Mouse (Mus musculus): ENCODE data around the gene Mpzl3.
"Not testable (repeated sequence)": the region's sequence is repeated elsewhere in the genome, so short reads cannot be mapped to it uniquely, and the experiment has no call there.

Gene Mpzl3

GRCm38 (mm10) chr9:45055082-45055713, at the start of gene Mpzl3:
Gene Mpzl3, plus strand, starts transcription at chr9:45055186.
- in situ Hi-C loops (cut with MboI; ENCODE audit: low sequenced_read_pairs), result no loop called here

GRCm38 (mm10) chr9:45007404-45007803, 47.6 kb upstream of the Mpzl3 start:
- in situ Hi-C loops (cut with MboI; ENCODE audit: low sequenced_read_pairs), result no loop called here

DNA sequence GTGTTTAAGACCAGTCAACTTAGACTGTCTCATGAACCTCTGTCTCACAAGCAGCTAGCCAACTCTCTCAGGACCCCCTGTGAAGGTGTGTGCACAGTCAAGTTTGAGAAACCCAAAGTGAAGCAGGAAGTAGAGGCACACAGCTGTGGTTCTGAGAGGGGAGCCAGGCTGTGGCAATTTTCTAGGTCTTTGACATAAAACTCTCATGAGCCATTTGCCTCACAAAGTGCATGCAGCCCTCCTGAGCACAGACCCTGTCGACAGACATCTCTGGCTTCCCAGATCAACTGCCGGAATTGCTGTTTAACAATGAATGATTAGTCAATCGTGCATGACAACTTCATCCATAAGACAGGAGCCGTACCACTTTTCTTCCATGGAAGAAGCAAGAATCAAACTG, 46.6 kb upstream of the Mpzl3 start:
- in situ Hi-C loops (cut with MboI; ENCODE audit: low sequenced_read_pairs), result no loop called here

- in situ Hi-C loops (cut with MboI; ENCODE audit: low sequenced_read_pairs), result no loop called here
Measured at GRCm38 (mm10) chr9:45009180-45010078, 45.6 kb upstream of the Mpzl3 start, which contains the start of gene Cd3e. Gene Cd3e, minus strand, starts transcription at chr9:45009627.

- in situ Hi-C loops (cut with MboI; ENCODE audit: low sequenced_read_pairs), result no loop called here
Measured at GRCm38 (mm10) chr9:45010461-45010860, 44.5 kb upstream of the Mpzl3 start.

DNA sequence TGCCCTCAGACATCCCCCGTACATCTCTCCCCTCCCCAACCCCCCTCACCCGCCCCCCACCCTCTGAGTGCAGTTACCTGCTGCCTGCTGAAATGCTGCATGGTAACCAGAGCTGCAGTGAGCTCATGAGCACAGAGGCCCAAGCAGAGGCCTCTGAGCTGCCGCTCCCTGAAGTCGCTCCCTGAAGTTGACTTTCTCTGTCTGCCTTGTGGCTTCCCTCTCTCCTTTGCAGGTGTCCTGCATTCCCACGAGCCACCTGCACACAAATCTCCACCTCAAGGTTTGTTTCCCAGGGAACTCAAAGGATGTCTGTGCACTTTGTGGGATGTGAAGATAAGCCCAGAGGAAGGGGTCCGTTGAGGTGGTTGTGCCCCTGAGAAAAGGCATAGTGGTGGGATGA, 43.7 kb upstream of the Mpzl3 start:
- in situ Hi-C loops (cut with MboI; ENCODE audit: low sequenced_read_pairs), result no loop called here

GRCm38 (mm10) chr9:45014879-45015278, 40.1 kb upstream of the Mpzl3 start:
- in situ Hi-C loops (cut with MboI; ENCODE audit: low sequenced_read_pairs), result no loop called here

DNA sequence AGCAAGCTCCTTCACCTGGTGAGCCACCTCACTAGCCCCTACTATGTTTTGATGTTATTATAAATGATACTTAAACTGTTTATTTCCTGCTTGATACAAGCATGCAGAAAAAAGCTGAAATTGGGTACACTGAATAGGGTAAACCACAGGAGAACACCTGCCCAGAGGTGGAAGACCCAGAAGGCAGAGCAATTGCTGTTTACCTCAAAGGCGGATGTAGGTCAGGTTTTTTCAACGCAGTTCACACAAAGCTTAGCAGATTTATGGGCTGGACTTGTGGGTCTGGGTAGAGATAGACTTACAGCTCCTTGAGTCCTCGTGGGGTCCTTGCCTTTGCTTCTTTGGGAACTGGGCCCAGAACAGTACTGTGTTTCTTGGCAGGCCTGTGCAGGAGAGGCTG, 39.1 kb upstream of the Mpzl3 start:
- in situ Hi-C loops (cut with MboI; ENCODE audit: low sequenced_read_pairs), result no loop called here

DNA sequence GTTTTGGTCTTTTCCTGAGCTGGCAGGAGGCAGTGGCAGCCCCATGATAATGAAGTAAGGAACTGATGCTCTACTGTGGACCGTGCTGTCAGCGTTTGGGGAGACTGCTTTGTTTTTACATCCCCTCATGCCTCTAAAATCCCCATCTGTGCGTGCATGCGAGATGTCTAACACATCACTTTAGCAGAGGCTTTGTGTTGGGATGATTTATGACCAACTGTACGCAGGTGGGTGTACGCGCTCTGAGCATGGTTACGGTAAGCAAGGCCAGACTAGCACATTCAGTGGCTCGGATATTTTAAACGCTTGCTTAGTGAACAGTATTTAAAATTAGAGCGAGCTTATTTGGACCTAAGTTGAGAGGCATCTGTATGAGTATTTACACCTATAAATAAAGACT, 37.0 kb upstream of the Mpzl3 start:
- in situ Hi-C loops (cut with MboI; ENCODE audit: low sequenced_read_pairs), result no loop called here

DNA sequence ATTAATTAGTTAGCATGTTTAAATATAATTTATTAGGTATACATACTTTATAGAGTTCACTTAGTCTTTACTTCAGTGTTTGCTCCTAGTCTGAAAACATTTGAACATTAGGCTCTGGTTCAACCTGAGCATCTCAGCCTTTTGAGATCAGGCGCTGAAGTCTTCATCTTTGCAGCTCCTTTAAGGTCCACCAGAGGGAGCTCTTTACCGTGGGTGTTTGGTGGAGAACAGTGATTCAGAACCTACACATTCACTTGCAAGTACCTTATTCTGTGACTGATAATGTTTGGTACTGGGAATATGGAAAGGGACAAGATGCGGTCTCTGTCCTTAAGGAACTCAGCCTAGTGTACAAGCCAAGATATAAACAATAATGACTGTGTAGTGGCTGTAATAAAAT, 32.2 kb upstream of the Mpzl3 start:
- in situ Hi-C loops (cut with MboI; ENCODE audit: low sequenced_read_pairs), result loop anchor here (10.0 kb wide), 1 partner anchor 122 kb away; no protein-coding TSS in a partner anchor

DNA sequence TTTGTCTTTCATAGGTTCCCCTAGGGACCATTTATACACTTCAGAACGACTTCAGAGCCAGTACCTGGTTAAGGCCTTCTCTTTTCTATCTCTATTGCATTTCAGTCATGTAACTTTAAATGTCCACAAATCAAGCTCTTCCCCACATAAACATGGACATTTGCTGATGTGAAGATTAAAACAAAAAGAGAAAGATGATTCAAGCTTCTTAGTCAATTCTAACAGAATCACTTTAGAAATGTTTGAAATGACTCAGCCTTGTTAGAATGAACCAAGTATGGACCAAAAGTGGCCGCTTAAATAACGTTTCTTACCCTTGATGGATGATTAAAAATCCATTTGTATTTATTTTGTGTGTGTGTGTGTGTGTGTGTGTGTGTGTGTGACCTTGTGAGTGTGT, 31.3 kb upstream of the Mpzl3 start:
- in situ Hi-C loops (cut with MboI; ENCODE audit: low sequenced_read_pairs), result loop anchor here (10.0 kb wide), 1 partner anchor 121 kb away; no protein-coding TSS in a partner anchor

GRCm38 (mm10) chr9:45024187-45024586, 30.8 kb upstream of the Mpzl3 start:
- in situ Hi-C loops (cut with MboI; ENCODE audit: low sequenced_read_pairs), result loop anchor here (10.0 kb wide), 1 partner anchor 121 kb away; no protein-coding TSS in a partner anchor

- in situ Hi-C loops (cut with MboI; ENCODE audit: low sequenced_read_pairs), result loop anchor here (10.0 kb wide), 1 partner anchor 117 kb away; no protein-coding TSS in a partner anchor
Measured at GRCm38 (mm10) chr9:45027376-45027775, 27.6 kb upstream of the Mpzl3 start.

DNA sequence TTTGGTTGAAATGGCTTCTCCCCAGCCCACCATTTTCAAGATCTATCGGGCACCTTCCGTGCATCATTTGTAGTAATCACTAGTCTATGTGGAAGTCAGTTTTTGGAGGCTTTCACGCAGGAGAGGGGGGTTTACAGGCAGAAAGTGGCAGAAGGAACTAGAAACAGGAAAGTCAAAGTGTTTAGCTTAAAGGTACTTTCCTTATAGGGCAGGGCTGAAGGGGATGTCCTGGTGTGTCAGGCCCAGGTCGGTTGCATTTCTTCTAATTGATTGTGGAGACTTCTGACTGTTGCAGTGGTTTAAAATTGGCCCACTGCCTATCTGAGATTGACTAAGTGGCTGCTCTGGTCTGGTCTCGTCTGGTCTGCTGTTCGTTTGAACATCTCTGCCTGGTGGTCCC, 24.6 kb upstream of the Mpzl3 start:
- in situ Hi-C loops (cut with MboI; ENCODE audit: low sequenced_read_pairs), result no loop called here

- in situ Hi-C loops (cut with MboI; ENCODE audit: low sequenced_read_pairs), result no loop called here
Measured at GRCm38 (mm10) chr9:45032261-45032660, 22.7 kb upstream of the Mpzl3 start.

GRCm38 (mm10) chr9:45034526-45034925, 20.5 kb upstream of the Mpzl3 start:
- in situ Hi-C loops (cut with MboI; ENCODE audit: low sequenced_read_pairs), result no loop called here

DNA sequence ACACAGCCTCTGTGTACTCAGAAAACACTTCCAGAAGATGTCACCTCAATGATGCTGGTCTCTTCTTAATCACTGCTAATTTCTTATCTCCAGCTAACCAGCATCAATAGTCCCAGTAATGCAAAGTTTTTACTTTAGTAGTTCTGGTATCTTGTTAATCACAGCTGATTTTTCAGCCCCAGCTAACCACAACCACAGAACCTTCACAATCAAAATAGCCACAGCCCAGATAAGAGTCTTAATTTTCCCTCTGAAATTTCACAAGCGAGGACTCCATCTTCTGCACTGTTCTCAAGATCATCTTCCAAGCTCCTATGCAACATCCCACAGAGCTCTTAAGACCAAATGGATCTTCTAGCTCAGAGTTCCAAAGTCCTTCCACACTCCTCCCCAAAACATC, 17.2 kb upstream of the Mpzl3 start:
- in situ Hi-C loops (cut with MboI; ENCODE audit: low sequenced_read_pairs), result not testable (repeated sequence)

DNA sequence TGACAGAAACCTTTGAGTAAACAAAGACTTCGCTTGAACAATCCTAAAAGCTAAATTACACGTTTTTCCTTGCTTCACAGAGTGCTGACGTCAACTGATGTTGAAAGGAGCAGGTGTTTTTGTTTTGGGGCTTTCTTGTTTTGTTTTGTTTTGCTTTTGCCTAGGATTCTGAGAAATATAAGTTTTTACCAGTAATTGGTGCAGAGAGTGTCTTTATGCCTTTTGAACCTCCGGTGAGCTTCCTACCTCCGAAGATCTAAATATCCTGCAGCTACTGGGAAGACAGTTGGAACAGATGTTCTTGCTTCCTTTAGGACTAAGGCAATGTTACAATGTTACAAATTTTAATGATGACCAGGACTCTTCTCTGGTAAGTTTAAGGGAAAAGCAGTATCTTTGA, 15.5 kb upstream of the Mpzl3 start, which contains the start of gene Mpzl2:
Gene Mpzl2, plus strand, starts transcription at position 301 of the 400 bp plus-strand sequence.
- in situ Hi-C loops (cut with MboI; ENCODE audit: low sequenced_read_pairs), result no loop called here

GRCm38 (mm10) chr9:45040066-45040845, 14.7 kb upstream of the Mpzl3 start:
- in situ Hi-C loops (cut with MboI; ENCODE audit: low sequenced_read_pairs), result no loop called here

GRCm38 (mm10) chr9:45041131-45041838, 13.7 kb upstream of the Mpzl3 start:
- in situ Hi-C loops (cut with MboI; ENCODE audit: low sequenced_read_pairs), result no loop called here
